Mouse (Mus musculus): ENCODE measurements around the gene Krtap14. TPM values are rescaled to one million over a fixed set of nuclear protein-coding genes. Genes with fewer than 3 reads are reported as not detected.

The Krtap14 gene
- polyA plus RNA-seq, 1 experiment from 2014 or later = not detected

DNA sequence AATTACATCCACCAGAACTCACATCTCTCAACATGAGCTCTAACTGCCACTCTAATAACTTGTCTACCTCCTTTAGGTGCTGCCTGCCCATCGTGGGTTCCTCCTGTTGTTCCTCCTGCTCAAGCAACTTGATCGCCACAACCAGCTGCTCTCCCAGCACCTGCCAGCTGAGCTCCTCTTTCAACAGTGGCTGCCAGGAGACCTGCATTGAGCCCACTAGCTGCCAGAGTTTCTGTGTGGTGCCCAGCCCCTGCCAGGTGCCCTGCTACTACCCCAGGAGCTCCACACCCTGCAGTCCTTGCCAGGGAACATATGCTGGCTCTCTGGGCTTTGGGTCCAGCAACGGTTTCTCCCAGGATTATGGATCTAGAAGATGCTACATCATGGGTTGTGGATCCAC is 5.9 kb downstream of the Krtap14 start, which contains the start of gene Krtap15:
Gene Krtap15 (plus strand): TSS at position 150 of the 400 bp plus-strand sequence.
- ATAC-seq (ENCODE audit: low FRiP score, low TSS enrichment) = no peak
- 83% methylated on average over 3 of the region's 3 CpGs for WGBS
- Histone ChIP-seq H3K4me3 (replicated peaks; ENCODE audit: low read depth, low read length) (no peak within 1 kb of the TSS), H3K27me3 (ENCODE audit: control insufficient read depth, insufficient read depth, low read length) (no peaks in the 10 kb centered on the region), H3K4me2 (ENCODE audit: low read length) (no peak within 1 kb of the TSS), H3K9ac (replicated peaks; ENCODE audit: low read length) (no peak within 1 kb of the TSS), H3K9me3 (ENCODE audit: control insufficient read depth, low read length) (no peaks in the 10 kb centered on the region), H3K36me3 (ENCODE audit: control insufficient read depth, insufficient read depth, low read length) (no peaks in the 10 kb centered on the region), H3K27ac (replicated peaks; ENCODE audit: low read depth, low read length) (no peak within 1 kb of the TSS), H3K4me1 (ENCODE audit: control insufficient read depth, insufficient read depth, low read length) (no peaks in the 10 kb centered on the region)
- no peak for DNase-seq

DNA sequence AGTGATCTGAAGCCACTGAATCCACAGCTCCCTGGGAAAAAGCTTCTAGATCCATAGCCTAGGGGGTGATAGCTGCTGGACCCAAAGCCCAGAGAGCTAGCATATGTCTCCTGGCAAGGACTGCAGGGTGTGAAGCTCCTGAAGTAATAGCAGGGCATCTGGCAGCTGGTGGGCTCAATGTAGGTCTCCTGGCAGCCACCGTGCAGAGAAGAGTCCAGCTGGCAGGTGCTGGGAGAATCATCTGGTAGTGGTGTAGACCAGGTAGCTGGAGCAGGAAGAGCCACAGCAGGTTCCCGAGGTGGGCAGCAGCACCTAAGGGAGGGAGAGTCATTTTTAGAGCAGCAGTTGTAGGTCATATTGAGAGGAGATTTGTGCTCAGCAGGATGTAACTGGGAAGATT is 14.1 kb downstream of the Krtap14 start, which contains the start of gene Gm20741:
Gene Gm20741 (minus strand): TSS at position 394 of the 400 bp plus-strand sequence.
- DNase-seq = no peak
- H3K9ac ChIP-seq (replicated peaks; ENCODE audit: low read length) = no peak within 1 kb of the TSS
- H3K4me1 ChIP-seq (ENCODE audit: control insufficient read depth, insufficient read depth, low read length) = no peaks in the 10 kb centered on the region
- no peaks in the 10 kb centered on the region for H3K36me3 ChIP-seq (ENCODE audit: control insufficient read depth, insufficient read depth, low read length)
- no peak for ATAC-seq (ENCODE audit: low FRiP score, low TSS enrichment)
- no peak within 1 kb of the TSS for H3K27ac ChIP-seq (replicated peaks; ENCODE audit: low read depth, low read length)
- no peak within 1 kb of the TSS for H3K4me2 ChIP-seq (ENCODE audit: low read length)
- no peaks in the 10 kb centered on the region for H3K9me3 ChIP-seq (ENCODE audit: control insufficient read depth, low read length)
- no peaks in the 10 kb centered on the region for H3K27me3 ChIP-seq (ENCODE audit: control insufficient read depth, insufficient read depth, low read length)
- WGBS = 89% methylated on average over 2 of the region's 2 CpGs
- H3K4me3 ChIP-seq (replicated peaks; ENCODE audit: low read depth, low read length) = no peak within 1 kb of the TSS

DNA sequence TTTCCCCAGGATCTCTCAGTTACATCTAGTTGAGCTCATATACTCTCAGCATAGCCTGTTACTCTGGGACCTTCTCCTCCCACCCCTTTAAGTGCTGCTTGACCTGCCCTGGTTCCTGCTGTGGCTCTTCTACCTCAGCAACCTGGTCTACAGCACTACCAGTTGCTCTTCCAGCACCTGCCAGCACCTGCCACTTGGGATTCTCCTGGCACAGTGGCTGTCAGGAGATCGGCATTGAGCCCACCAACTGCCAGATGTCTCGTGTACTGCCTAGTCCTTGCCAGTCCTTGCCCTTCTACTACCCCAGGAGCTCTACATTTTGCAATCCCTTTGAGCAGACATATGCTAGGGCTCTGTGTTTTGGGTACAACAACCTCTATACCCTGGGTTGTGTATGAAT is 39.2 kb downstream of the Krtap14 start:
- WGBS = 92% methylated on average over 2 of the region's 2 CpGs
- Histone ChIP-seq H3K27me3 (ENCODE audit: control insufficient read depth, insufficient read depth, low read length) (no peaks in the 10 kb centered on the region), H3K4me1 (ENCODE audit: control insufficient read depth, insufficient read depth, low read length) (no peaks in the 10 kb centered on the region), H3K9me3 (ENCODE audit: control insufficient read depth, low read length) (no peaks in the 10 kb centered on the region), H3K9ac (replicated peaks; ENCODE audit: low read length) (no peak overlapping the region), H3K27ac (replicated peaks; ENCODE audit: low read depth, low read length) (no peak overlapping the region), H3K36me3 (ENCODE audit: control insufficient read depth, insufficient read depth, low read length) (no peaks in the 10 kb centered on the region), H3K4me3 (replicated peaks; ENCODE audit: low read depth, low read length) (no peak overlapping the region), H3K4me2 (ENCODE audit: low read length) (no peak overlapping the region)
- DNase-seq = no peak
- ATAC-seq (ENCODE audit: low FRiP score, low TSS enrichment) = no peak

DNA sequence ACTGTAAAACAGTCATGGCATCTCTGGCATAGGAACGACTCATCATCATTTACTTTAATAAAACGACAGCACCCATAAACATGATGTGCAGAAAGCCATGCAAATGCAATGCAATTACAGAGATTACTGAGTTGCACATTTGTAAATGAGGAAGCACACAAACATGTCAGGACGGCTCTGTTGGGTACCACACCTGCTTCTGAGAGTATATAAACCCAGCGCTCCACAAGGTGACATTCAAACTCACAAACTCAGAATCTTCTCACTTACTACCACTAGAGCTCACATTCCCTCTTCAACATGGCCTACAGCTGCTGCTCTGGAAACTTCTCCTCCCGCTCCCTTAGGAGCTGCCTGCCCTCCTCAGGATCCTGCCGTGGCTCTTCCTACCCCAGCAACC is 48.3 kb downstream of the Krtap14 start, which contains the start of gene Gm5965:
Gene Gm5965 (plus strand): TSS at position 301 of the 400 bp plus-strand sequence.
- no peaks in the 10 kb centered on the region for H3K36me3 ChIP-seq (ENCODE audit: control insufficient read depth, insufficient read depth, low read length)
- no peak within 1 kb of the TSS for H3K9ac ChIP-seq (replicated peaks; ENCODE audit: low read length)
- H3K4me2 ChIP-seq (ENCODE audit: low read length) = no peak within 1 kb of the TSS
- ATAC-seq (ENCODE audit: low FRiP score, low TSS enrichment) = no peak
- H3K4me3 ChIP-seq (replicated peaks; ENCODE audit: low read depth, low read length) = no peak within 1 kb of the TSS
- H3K27ac ChIP-seq (replicated peaks; ENCODE audit: low read depth, low read length) = no peak within 1 kb of the TSS
- no peak for DNase-seq
- no peaks in the 10 kb centered on the region for H3K9me3 ChIP-seq (ENCODE audit: control insufficient read depth, low read length)
- H3K27me3 ChIP-seq (ENCODE audit: control insufficient read depth, insufficient read depth, low read length) = no peaks in the 10 kb centered on the region
- WGBS = 94% methylated on average over 5 of the region's 6 CpGs
- no peaks in the 10 kb centered on the region for H3K4me1 ChIP-seq (ENCODE audit: control insufficient read depth, insufficient read depth, low read length)

DNA sequence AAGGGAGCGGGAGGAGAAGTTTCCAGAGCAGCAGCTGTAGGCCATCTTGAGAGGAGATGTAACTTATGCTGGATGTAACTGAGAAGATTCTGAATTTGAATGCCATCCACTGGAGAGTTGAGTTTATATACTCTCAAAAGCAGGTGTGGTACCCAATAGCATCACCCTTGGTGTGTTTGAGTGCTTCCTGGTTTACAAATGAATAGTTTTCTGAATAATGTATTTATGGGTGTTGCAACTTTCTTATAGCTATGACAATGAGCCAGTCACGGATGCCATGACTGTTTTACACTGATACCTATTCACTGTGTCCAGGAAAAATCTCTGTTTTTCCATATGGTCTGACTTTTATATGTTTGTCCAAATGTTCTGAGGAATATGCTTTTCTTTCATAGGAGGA is 51.8 kb downstream of the Krtap14 start, which contains the start of gene 2310057N15Rik:
Gene 2310057N15Rik (minus strand): TSS at position 101 of the 400 bp plus-strand sequence.
- Histone ChIP-seq H3K36me3 (ENCODE audit: control insufficient read depth, insufficient read depth, low read length) (no peaks in the 10 kb centered on the region), H3K9ac (replicated peaks; ENCODE audit: low read length) (no peak within 1 kb of the TSS), H3K4me2 (ENCODE audit: low read length) (no peak within 1 kb of the TSS)

More for the DNA sequence above, 51.8 kb downstream of the Krtap14 start, which contains the start of gene 2310057N15Rik:
- Histone ChIP-seq H3K4me1 (ENCODE audit: control insufficient read depth, insufficient read depth, low read length) (no peaks in the 10 kb centered on the region), H3K4me3 (replicated peaks; ENCODE audit: low read depth, low read length) (no peak within 1 kb of the TSS), H3K9me3 (ENCODE audit: control insufficient read depth, low read length) (no peaks in the 10 kb centered on the region), H3K27me3 (ENCODE audit: control insufficient read depth, insufficient read depth, low read length) (no peaks in the 10 kb centered on the region), H3K27ac (replicated peaks; ENCODE audit: low read depth, low read length) (no peak within 1 kb of the TSS)
- DNase-seq = no peak
- WGBS = 86% methylated on average over 2 of the region's 2 CpGs
- no peak for ATAC-seq (ENCODE audit: low FRiP score, low TSS enrichment)

Other genes with a start within 250 kb of the Krtap14 start
- gene Krtap24-1, start 213.9 kb downstream of the Krtap14 start, polyA plus RNA-seq (2014; fragmentation: Nextera tagmentation; extraction: Ambion mirVana) = not detected in 2 replicates
- not detected in 2 replicates for gene 2310079G19Rik, start 198.5 kb downstream of the Krtap14 start, polyA plus RNA-seq (2014; fragmentation: Nextera tagmentation; extraction: Ambion mirVana)
- not detected in 2 replicates for gene Krtap26-1, start 178.3 kb downstream of the Krtap14 start, polyA plus RNA-seq (2014; fragmentation: Nextera tagmentation; extraction: Ambion mirVana)
- gene Krtap27-1, start 154.5 kb downstream of the Krtap14 start, polyA plus RNA-seq (2014; fragmentation: Nextera tagmentation; extraction: Ambion mirVana) = not detected in 2 replicates
- gene 2310061N02Rik, start 118.2 kb downstream of the Krtap14 start, polyA plus RNA-seq (2014; fragmentation: Nextera tagmentation; extraction: Ambion mirVana) = not detected in 2 replicates
- gene Krtap13-1, start 97.3 kb downstream of the Krtap14 start, polyA plus RNA-seq (2014; fragmentation: Nextera tagmentation; extraction: Ambion mirVana) = not detected in 2 replicates
- gene Krtap13, start 74.5 kb downstream of the Krtap14 start, polyA plus RNA-seq (2014; fragmentation: Nextera tagmentation; extraction: Ambion mirVana) = not detected in 2 replicates
- not detected in 2 replicates for gene 2310034C09Rik, start 67.3 kb downstream of the Krtap14 start, polyA plus RNA-seq (2014; fragmentation: Nextera tagmentation; extraction: Ambion mirVana)
- gene 2310057N15Rik, start 51.9 kb downstream of the Krtap14 start, polyA plus RNA-seq (2014; fragmentation: Nextera tagmentation; extraction: Ambion mirVana) = not detected in 2 replicates
- not detected in 2 replicates for gene Gm5965, start 48.2 kb downstream of the Krtap14 start, polyA plus RNA-seq (2014; fragmentation: Nextera tagmentation; extraction: Ambion mirVana)
- gene Gm20741, start 13.9 kb downstream of the Krtap14 start, polyA plus RNA-seq (2014; fragmentation: Nextera tagmentation; extraction: Ambion mirVana) = not detected in 2 replicates
- not detected in 2 replicates for gene Krtap15, start 5.9 kb downstream of the Krtap14 start, polyA plus RNA-seq (2014; fragmentation: Nextera tagmentation; extraction: Ambion mirVana)
- gene Krtap19-1, start 43.3 kb upstream of the Krtap14 start, polyA plus RNA-seq (2014; fragmentation: Nextera tagmentation; extraction: Ambion mirVana) = not detected in 2 replicates
- not detected in 2 replicates for gene Krtap19-2, start 48.1 kb upstream of the Krtap14 start, polyA plus RNA-seq (2014; fragmentation: Nextera tagmentation; extraction: Ambion mirVana)
- not detected in 2 replicates for gene Krtap19-3, start 51.9 kb upstream of the Krtap14 start, polyA plus RNA-seq (2014; fragmentation: Nextera tagmentation; extraction: Ambion mirVana)
- gene Krtap19-4, start 58.9 kb upstream of the Krtap14 start, polyA plus RNA-seq (2014; fragmentation: Nextera tagmentation; extraction: Ambion mirVana) = not detected in 2 replicates
- not detected in 2 replicates for gene Krtap19-5, start 70.3 kb upstream of the Krtap14 start, polyA plus RNA-seq (2014; fragmentation: Nextera tagmentation; extraction: Ambion mirVana)
- not detected in 2 replicates for gene Krtap19-9b, start 106.1 kb upstream of the Krtap14 start, polyA plus RNA-seq (2014; fragmentation: Nextera tagmentation; extraction: Ambion mirVana)
- not detected in 2 replicates for gene Krtap16-3, start 136.7 kb upstream of the Krtap14 start, polyA plus RNA-seq (2014; fragmentation: Nextera tagmentation; extraction: Ambion mirVana)
- gene Krtap22-2, start 184.6 kb upstream of the Krtap14 start, polyA plus RNA-seq (2014; fragmentation: Nextera tagmentation; extraction: Ambion mirVana) = not detected in 2 replicates
- gene Gm10229, start 189.1 kb upstream of the Krtap14 start, polyA plus RNA-seq (2014; fragmentation: Nextera tagmentation; extraction: Ambion mirVana) = not detected in 2 replicates
- not detected in 2 replicates for gene Krtap6-1, start 205.6 kb upstream of the Krtap14 start, polyA plus RNA-seq (2014; fragmentation: Nextera tagmentation; extraction: Ambion mirVana)
- gene Gm10228, start 215.3 kb upstream of the Krtap14 start, polyA plus RNA-seq (2014; fragmentation: Nextera tagmentation; extraction: Ambion mirVana) = not detected in 2 replicates
- gene Krtap6-5, start 221.7 kb upstream of the Krtap14 start, polyA plus RNA-seq (2014; fragmentation: Nextera tagmentation; extraction: Ambion mirVana) = not detected in 2 replicates
- gene 1110025L11Rik, start 237.9 kb upstream of the Krtap14 start, polyA plus RNA-seq (2014; fragmentation: Nextera tagmentation; extraction: Ambion mirVana) = not detected in 2 replicates

All from midbrain, embryonic 14.5 days (tissue).